Mouse (Mus musculus) R1 (cell line): ENCODE results near the gene Efcab10.
A peak's percentile ranks its signal among the peaks of the same experiment; 100 is the strongest.

ENCODE experiments used
- DNase-seq: peaks from one replicate; pipeline ENCODE4 v3.0.0-alpha.2; 2018; ENCODE audit warnings: low read depth, low spot score

Efcab10 gene

DNA sequence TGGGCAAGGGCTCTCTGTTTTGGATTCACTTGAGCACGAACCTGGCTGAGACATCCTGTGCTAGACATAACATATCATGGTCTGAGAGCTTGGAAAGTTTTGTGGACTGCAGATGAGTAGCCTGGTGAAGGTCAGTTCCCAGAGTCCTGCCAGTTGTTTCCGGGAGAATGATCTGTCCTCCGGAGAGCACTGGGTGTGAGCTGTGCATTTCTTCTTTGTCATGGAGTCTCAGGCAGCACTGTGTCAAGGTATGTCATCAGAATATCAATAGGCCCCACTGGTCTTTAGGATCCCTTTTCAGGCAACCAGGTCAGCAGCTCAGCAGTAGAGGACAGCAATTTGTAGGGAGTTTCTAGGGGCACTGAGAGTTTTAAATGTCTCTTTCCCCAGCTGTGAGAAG lies 32.6 kb downstream of the Efcab10 start:
- DNase-seq, result peak; percentile 86

- DNase-seq, result no peak
Measured at GRCm38 (mm10) chr12:33427726-33428125, 33.1 kb downstream of the Efcab10 start.

- DNase-seq, result peak; percentile 98
Measured at GRCm38 (mm10) chr12:33429387-33430160, 34.9 kb downstream of the Efcab10 start, which contains the start of gene Twistnb. Twistnb (plus strand) TSS chr12:33429635.

DNA sequence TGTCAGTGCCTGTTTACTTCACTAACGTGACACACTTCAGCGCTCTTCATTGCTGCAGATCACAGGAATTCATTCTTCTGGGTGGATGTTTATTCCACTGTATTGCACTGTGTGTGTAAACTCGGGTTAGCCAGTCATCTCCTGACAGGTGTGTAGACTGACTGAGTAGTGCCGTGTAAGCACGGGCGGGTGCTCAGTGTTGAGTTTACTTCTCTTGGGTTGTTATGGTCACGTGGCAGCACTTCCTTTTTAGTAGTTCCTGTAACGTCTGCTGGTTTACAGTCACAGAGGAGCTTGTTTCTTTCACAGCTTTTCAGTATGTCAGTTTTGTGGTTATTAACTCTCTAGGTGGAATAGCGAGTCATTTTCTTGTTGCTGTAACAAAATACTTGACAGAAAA lies 39.2 kb downstream of the Efcab10 start:
- DNase-seq, result no peak

- DNase-seq, result peak; percentile 78
Measured at GRCm38 (mm10) chr12:33434758-33435157, 40.1 kb downstream of the Efcab10 start.
